Mouse (Mus musculus): ENCODE measurements around the gene Tedc2.

The Tedc2 gene

DNA sequence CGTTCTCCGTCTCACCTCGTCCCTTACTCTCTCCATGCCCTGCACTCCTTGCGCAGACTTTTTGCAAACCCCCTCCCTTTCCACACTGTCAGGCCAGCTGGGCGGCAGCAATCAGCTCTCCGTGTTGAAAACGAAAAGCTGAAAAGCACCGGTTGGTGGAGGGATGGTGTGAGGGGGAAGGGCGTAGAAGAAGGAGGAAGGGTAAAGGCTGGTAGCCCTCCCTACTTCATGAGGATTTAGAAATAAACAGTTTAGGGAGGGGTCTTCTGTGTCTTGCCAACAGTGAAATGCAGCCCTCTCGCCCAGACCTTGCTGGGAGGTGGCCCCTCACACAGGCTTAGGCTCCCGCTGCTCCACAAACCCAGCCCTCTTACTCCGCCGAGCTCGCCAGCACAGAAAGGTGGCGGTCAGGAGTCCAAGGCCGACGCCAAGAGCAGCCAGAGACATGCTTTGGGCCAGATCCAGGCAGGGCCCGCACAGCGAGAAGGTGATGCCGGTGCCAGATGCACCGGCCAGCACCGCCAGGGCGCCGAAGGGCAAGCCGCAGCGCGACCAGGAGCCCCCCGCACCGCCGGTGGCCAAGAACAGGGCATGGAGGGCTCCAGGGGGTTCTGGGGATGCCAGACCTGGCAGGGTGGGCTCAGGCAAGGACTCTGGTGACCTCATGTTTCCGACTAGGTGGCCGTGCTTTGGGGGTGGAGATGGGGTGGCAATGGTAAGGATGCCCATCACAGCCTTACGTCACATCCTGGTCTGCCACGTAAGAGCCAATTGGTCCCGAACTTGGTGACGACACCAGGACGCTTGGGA lies 8.8 kb downstream of the Tedc2 start:
- peak; percentile 50 for DNase-seq

DNA sequence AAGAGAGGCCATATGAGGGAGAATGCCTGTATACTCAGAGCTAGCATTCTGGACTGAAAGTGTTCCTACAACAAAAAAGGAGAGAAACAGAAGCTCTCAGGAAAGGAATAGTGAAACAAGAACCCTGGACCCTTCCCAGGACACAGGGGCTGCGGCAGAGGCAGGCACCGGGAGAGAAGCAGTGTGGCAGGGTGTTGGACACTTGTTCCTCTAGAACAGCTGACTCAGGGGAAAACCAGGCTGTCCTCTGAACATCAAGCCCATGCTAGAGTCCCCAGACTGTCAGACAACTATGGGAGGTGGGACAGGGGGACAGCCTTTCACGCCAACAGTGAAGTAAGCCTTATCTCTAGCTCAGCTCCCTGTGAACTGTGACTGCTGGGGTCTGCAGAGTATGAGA lies 10.1 kb downstream of the Tedc2 start:
- no peak for DNase-seq

DNA sequence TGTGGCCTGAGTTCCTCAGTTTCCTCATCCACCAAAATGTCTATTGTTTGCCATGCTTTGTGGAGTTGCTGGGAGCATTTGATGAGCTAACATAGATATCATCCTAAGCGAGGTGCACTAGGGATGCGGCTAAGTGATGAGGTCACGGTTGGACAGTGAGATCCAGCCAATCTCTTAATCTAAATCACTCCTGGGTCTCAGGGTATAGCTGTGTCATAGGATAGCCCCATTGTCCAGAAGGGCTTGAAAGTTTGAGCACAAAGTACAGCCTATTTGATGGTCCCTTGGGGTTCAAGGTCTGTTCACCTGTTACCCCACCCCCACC lies 10.8 kb downstream of the Tedc2 start:
- no peak for DNase-seq

DNA sequence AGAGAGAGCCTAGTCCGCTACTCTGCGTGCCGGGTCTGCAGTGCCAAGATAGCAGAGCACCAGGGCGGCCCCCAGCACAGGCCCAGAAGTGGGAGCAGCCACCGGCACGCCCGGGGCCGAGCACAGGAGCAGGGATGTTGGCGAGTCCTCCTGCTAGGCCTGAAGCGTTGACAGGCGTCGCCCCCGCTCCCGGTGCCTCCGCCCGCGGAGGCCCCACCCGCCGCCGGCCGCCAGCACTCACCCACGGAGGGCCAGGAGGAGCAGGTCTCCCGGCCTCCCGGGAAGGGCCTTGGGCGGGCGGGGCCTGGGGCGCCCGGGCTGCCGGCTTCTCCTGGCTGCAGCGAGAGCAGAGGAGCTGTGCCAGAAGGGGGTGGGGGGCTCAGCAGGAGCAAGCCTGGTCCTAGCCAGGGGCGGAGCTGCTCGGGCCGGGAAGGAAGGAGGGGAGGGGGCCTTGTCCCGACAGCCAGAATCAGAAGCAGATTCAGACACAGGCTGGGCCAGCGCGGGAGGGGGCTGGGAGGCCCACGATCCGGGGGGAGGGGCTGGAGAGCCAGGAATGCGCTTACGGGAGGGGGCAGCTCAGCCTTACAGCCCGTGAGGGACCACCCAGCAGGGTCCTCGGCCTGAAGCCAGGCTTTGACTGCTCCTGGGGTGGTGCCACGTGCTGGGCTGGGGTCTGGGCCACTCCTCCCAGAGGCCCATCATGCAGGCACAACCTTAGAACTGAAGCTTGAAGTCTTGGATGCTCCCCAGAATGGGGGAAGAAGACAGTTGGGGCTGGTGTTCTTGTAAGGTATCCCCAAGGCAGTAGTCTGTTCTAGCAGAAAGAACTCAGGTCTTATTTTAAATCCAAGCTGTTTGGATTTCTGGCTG lies 11.4 kb downstream of the Tedc2 start, which contains the start of gene Ntn3:
TSS of gene Ntn3 (minus strand) at position 489 of the 873 bp plus-strand sequence.
- no peak for DNase-seq

DNA sequence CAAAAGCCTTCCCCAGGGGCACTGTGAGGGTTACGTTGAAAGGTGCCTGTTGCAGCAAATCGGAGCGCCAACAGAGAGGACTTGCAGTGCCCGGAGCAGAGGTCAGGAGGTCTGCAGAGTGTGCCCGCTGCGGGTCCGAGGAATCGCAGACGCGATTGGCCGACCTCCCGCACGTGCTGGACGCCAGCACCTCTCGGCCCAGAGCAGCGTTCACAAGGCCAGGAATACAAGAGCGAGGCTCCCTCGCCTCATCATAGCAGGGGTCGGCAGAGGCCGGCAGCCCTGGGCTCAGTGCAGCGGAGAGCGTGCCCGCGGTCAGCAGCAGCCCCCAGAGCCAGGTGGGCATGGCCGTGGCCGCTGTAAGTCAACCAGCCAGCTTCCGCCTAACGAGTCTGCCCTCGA lies 12.0 kb downstream of the Tedc2 start:
- DNase-seq: no peak

DNA sequence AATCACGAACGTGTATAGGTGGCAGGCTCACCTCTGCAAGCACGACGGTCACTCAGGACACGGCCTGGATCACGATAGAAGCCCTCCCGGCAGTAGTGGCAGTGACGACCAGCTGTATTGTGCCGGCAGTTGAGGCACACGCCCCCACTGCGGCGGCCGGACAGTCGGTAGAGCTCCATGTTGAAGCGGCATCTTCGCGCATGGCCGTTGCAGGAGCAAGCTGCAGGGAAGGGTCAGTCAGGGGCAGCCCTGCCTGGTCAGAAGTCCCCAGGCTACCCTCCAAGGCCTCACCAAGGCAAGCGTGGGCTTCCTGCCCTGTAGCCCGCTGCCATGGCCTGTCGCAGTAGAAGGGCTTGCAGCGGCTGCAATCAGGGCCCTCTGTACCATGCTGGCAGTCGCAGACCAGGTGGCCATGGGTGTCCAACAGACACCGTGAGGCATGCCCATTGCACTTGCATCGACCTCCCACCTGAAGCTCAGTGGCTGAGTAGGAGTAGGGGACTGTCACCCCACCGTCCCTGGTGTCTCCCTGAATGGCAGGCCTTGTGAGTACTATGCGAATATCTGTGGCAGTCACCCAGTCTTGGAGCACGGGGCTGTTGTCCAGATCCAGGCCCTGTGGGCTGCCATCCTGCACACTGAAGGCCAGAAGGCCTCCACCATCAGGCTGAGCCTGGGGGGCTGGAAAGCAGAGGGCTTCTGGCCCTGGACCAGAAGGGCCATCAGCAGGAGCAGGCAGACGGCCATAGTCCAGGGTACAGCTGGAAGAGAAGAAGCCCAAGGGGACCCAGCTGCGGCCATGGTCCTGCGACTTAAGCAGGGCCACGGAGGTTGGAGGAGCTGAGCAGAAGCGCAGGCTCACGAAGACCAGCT lies 12.6 kb downstream of the Tedc2 start:
- DNase-seq: no peak

- DNase-seq: peak; percentile 21
Measured at GRCm38 (mm10) chr17:24206451-24207351, 13.9 kb downstream of the Tedc2 start.

- no peak for DNase-seq
Measured at GRCm38 (mm10) chr17:24205908-24206361, 14.7 kb downstream of the Tedc2 start.

DNA sequence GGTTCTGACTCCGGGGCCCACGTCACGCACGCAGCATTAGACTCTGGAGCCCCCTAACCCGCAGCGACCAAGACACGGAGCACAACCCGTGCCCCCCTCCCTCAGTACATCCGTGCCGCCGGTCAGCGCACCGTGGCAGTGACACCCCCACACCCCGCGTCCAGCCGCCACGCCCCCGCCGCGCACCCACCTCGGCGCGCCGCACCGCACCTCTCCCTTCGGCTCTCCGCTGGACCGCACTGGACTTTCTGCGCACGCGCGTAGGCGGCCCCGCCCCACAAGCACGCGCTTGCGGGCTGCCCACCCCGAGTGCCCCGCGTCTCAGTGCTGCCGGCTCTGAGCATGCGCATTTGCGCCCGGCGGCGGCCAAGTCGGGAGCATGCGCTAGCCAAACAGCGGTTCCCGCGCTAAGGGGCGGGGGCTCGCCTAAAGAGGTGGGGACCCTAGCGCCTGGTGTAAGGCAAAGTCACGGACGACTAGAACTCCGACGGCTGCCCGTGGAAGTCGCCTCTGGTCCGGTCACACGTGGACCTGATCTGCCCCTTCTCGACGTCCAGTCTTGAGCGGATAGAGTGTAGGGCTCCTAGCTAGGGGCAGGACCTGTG lies 15.3 kb downstream of the Tedc2 start, which contains the start of gene Tbc1d24:
TSS of gene Tbc1d24 (minus strand) at position 279 of the 605 bp plus-strand sequence.
- DNase-seq: peak; percentile 89

DNA sequence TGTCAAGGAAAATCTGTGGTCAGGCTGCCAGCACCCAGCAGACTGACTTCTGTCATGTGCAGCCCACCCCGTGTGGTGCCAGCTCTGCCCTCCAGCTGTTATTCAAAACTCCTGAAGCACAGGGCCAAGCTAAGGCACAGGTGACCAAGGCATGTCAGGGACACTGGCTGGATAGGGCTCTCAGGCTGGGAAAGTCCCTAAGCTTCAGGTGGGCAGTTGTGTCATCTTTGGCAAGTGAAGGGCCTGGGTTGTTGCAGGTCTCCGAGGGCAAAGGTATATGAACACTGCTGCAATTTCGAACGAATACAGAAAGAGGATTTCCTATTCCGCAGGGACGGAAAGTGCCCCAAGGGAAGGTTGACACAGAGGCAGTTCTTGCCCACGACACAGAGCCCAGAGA lies 15.8 kb downstream of the Tedc2 start:
- DNase-seq: peak; percentile 11

DNA sequence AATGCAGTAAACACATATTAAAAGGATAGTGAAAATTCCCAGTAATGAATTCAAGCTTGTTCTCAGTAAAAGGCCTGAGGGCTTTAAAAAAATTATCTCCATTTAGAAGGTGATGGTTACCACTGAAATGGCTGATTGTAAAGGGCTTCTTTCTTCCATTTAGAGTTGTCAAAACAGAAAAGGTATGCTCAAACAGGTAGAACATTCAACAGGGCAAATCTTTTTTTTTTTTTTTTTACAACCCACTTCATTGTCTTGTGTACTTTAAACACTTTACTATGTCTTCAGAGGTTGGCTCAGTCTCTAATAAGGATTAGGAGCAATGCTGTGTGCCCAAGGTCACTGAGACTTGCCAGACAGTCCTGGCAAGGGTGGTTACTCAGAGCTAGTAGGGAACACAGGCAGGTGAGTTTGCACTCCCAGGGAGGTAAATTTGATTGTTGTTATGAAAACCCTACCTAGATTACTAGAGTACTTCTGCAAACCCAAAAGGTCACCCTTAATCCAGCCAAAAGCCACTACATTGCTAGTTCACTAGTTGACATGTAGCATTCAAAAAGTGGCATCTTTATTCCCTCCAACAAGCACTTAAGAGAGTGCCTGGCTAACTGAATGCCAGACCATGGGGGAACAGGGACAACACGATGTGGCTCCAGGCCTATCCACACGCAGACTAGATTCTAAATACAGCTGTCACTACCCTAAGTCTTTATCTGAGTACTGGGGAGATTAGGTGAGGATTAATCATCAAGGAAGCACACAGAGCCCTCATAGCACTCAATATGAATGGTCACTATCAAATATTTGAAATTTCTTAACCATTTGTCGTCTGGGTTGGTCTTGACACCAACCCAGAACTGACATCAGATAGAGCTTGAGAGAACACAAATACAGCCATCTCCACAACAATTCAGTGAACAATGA lies 16.8 kb downstream of the Tedc2 start:
- no peak for DNase-seq

- no peak for DNase-seq
Measured at GRCm38 (mm10) chr17:24203068-24203467, 17.6 kb downstream of the Tedc2 start.

GRCm38 (mm10) chr17:24201092-24201491 lies 19.6 kb downstream of the Tedc2 start:
- DNase-seq: no peak

- DNase-seq: peak; percentile 27
Measured at GRCm38 (mm10) chr17:24199741-24200140, 20.9 kb downstream of the Tedc2 start.

DNA sequence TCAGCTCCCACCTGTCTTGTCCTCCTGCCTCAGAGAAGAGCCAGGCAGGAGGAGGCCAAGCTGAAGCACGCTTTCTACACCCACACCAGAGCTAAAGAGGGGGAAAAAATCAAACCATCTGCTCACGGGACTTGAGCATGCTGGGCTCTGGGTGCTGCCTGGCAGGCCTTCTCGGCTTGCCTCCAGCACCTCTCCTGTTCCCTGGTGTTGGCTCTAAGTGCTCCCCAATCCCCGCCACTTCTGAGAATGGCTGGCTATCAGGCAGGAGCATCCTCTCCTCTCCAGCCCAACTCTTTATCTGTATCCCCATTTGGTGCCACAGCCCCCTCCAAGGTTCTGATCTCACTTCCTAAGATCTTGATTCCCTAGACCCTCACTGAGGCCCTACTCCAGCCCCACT lies 21.4 kb downstream of the Tedc2 start:
- DNase-seq: no peak

DNA sequence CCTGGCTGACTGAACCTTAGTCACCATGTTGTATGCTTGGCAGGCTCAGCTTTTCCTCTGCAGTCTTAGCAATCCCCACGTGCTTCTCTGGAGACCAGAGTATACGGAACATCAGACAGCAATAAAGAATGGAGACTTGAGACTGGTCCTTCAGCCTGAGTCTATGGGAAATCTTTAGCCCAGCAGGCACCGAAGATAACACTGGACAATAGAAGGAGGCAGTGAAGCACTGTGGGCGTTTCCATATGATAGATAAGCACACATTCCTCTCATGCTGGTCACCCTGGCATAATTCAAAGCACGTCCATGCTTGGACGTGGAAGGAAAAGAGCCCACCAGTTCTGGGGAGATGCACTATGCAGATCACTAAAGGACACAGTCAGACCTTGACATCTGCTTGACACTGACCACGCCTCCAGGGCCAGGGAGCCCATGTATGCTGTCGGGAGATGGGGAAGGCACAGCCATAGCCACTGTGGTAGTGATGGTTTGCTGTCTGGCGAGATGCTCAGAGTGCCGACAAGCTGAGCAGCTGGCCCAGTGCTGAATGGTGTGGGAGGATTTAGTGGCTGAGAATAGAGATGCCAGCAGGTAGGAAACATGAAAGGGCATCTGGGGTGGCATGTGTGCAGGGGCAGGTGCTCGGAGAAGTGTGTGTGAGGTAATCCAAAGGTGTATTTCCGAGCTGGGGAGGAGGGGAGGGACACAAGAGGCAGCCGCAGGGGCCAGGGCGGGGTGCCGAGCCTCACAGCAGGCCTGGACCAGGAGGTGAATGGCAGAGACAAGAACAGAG lies 23.4 kb downstream of the Tedc2 start:
- no peak for DNase-seq

DNA sequence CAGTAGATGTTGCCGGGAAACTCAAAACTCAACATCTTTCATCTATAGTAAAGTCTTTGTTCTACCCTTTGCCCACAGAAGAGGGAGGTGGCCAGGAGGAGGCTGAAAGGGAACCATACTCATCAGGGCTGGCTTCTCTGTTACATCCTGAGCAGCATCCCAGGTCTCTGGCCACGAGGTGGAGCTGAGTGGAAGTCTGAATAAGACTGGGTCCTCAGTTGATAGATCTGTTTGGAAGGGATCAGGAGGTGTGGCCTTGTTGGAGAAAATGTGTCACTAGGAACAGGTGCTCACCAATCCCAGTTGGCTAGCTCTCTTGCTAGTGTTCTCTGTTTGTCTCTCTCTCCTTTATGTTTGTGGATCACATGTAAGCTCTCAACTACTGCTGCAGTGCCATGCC lies 25.3 kb downstream of the Tedc2 start:
- DNase-seq: no peak

DNA sequence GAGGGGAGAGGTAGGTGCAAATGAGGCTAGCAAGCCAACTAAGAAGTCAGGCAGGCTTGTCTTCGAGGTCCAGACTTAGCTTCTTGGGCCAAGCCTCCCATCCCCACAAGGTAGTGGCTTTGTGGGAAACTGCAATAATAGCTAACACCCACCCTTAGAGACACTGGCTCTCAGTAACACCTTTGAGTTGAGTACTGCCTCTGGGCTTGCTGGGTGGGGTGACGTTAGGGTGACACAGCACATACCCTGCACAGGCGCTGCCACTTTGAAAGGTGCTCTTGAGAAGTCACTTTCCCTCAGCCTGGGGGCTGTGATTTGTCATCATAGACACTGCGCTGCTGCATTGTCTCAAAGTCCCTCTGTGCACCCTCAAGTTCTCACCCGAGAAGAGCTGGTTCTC lies 26.9 kb downstream of the Tedc2 start:
- no peak for DNase-seq

GRCm38 (mm10) chr17:24193268-24193667 lies 27.4 kb downstream of the Tedc2 start:
- DNase-seq: no peak
